Mouse (Mus musculus): ENCODE data around the gene Lrpap1. TPM values are rescaled to one million over a fixed set of nuclear protein-coding genes. Genes with fewer than 3 reads are reported as not detected.

Gene Lrpap1
- polyA plus RNA-seq, 1 experiment = 83.1 TPM

GRCm38 (mm10) chr5:35120024-35120423 lies 14.5 kb upstream of the Lrpap1 start:
- no peak for DNase-seq (ENCODE audit: low read depth)

DNA sequence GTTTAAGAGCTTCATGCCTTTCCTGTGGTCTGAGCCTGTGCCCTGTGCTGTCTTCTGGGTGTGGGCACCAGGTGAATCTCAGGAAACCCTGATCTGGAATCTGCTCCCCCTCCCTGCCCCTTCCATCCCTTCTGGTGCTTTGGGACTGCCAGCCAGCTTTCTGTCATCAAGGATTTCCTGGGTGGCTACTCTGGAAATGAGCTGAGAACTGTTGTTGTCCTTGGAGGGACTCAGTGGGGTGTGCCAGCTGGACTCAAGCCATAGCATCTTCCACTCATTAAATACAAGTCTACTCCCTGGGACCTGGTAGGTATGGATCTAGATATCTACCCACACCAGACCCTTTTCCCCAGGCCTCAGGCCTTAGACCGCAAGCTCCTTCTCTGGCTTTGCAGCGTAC lies 12.9 kb upstream of the Lrpap1 start:
- no peak for DNase-seq (ENCODE audit: low read depth)

GRCm38 (mm10) chr5:35117633-35118032 lies 12.1 kb upstream of the Lrpap1 start:
- DNase-seq (ENCODE audit: low read depth) = no peak

DNA sequence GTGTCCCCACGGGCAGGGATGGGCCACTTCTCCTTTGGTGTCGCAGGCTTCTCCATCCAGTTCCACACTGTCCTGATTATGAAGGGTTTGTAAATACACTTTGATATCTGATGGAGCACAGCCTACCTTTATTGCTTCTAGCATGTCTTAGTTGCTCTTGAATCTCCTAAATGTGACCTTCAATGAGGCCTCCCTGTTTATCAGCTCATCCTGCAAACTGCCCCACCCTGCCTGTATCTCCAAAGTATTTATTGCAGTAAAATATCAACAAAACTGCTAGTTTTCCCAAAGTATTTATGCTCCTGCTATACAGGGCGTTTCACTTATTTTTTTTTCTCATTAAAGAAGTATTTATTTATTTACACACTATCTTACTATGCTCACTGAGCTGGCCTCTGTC lies 10.4 kb upstream of the Lrpap1 start:
- DNase-seq (ENCODE audit: low read depth) = no peak

GRCm38 (mm10) chr5:35112444-35112843 lies 6.9 kb upstream of the Lrpap1 start:
- DNase-seq (ENCODE audit: low read depth) = no peak

DNA sequence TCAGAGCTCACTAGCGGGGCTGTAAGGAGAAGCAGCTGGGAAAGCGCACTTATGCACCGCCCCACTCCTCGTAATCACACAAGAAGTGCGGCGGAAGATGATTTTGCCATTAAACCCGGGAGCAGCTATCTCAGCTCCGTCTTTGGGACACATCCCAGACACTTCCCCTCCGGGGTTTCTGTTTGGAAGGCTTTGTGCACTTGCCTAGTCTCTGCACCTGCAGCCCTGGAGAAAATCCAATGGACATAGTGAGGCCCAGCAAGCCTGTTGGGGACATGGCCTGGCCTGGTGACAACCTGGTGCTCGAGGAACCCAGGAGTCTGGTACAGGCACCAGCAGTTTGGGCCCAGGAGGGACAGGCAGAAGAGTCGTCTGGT lies 344 bp upstream of the Lrpap1 start:
- DNase-seq (ENCODE audit: low read depth) = peak; percentile 20

- DNase-seq (ENCODE audit: low read depth) = no peak
Observed at GRCm38 (mm10) chr5:35104183-35104959, 1.2 kb downstream of the Lrpap1 start.

- DNase-seq (ENCODE audit: low read depth) = no peak
Observed at GRCm38 (mm10) chr5:35103528-35103927, 2.0 kb downstream of the Lrpap1 start.

DNA sequence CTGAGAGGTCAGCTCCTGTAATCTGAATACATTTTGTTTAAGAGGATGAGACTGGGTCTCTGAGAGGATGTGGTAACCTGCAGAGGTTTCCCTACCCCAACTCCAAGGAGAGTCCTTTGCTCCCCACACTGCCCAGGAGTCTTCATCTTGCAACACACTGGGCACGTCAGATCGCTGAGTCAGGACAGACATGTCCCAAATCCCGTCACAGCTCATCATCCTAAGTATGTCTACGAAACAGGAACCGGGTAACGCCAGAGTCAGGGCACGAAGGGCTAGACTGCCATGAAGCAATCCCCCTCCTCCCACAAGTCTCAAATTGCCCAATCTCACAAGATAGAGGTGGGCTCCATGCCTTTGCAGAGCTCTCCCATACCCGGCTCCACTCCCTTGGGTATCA lies 2.5 kb downstream of the Lrpap1 start:
- DNase-seq (ENCODE audit: low read depth) = no peak

GRCm38 (mm10) chr5:35091636-35092035 lies 13.9 kb downstream of the Lrpap1 start:
- DNase-seq (ENCODE audit: low read depth) = no peak

- no peak for DNase-seq (ENCODE audit: low read depth)
Observed at GRCm38 (mm10) chr5:35089614-35089963, 16.0 kb downstream of the Lrpap1 start.

DNA sequence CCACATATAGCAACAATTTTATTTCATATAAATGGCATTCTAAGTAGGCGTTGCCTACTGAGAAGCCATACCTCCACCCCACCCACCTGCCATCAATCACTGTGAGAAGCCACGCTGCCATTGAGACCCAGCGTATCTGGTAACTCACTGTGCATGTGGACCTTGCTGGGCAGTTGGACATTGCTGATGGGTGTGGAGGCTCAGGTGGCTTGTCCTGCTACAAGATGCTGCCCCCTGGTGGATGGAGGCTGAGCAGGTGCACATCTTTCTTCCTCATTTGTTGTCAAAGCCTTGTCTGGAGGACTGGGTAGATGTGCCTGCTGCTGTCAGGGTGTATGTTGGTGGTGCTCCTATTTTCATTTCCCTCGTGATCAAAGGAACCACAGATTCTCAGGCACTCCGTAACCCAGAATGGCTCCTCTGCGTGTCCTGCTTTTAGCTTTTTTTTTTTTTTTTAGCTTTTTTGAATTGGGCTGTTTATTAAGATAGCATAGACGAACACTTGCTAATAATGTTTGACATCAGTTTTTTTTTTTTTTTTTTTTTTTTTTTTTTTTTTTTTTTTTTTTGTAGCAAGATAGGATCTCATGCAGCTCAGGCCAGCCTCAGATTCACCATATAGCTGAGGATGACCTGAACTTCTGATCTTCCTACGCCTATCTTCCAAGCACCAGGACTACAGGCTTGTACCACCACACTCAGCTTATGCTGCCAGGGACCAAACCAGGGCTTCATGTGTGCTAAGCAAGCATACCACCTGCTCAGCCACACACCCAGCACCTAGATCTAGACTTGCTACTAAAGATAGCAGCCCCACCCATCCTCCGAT lies 16.6 kb downstream of the Lrpap1 start:
- DNase-seq (ENCODE audit: low read depth) = no peak

DNA sequence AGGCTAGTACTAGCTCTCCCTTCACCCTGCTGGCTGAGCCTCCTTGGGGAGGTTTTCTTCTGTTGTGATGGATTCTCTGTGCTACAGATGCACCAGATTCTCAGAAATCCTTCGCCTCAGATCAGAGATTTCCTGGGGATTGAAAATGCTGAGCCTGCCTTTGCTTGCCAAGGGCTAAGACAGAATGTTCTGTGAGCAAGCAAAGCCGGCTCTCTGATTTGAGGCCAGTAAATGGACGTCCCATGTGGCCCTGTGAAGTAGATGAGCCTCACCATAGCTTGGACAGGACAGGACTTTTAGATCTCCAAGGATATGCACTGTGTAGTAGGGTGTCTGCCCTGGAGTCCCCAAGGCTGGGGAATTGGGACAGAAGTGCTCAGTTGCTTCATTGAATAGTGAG lies 20.7 kb downstream of the Lrpap1 start:
- DNase-seq (ENCODE audit: low read depth) = no peak

DNA sequence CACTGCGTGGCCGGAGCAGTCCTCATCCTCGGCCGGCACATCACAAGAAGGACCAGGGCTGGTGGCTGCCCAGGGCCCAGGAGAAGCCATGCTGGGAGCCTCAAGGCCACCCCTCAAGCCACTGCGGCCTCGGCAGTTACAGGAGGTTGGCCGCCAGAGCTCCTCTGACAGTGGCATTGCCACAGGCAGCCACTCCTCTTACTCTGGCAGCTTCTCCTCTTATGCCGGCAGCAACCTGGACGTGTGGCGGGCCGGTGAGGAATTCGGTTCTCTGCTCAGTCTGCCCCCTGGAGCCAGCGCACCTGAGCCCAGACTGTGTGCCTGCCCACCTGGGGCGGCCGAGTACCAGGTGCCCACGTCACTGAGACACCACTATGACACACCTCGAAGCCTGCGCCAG lies 26.5 kb downstream of the Lrpap1 start:
- no peak for DNase-seq (ENCODE audit: low read depth)

- no peak for DNase-seq (ENCODE audit: low read depth)
Observed at GRCm38 (mm10) chr5:35076369-35076768, 29.2 kb downstream of the Lrpap1 start.

DNA sequence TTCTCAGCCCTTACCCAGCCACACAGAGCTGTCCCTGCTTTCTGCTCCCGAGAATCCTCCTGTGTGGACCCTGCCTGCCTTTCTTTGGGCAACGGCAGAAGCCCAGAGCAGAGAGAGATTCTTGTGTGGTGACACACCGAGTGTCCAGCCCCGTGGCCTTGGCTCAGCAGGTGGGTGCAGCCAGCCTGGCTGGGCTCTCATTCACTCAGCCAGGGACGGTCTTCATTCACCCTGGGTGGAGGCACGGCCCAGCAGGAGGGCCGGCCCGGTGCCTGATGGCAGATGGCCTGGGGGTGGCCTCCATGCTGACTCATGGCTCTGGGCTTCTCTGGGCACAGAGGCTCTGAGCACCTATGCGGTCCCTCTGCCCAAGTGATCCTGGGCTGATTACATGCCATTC lies 31.6 kb downstream of the Lrpap1 start:
- DNase-seq (ENCODE audit: low read depth) = no peak

DNA sequence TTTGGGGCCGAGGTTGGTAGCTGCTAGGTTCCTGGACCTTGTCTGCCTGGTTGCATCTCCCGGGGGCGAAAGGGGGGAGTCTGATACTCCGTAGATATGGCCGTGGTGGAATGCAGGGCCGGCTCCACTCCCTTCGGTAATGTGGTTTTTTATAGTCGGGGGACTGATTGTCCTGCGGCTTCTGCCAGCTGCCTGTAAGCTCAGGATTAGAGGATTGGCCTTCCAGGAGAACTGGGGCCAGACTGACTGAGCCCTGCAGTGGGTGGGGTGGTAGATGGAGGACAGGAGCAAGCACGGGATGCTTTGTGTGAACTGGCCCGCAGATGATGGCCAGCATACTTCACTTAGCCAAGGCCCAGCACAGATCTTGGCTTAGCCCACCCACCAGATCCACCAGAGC lies 32.3 kb downstream of the Lrpap1 start:
- no peak for DNase-seq (ENCODE audit: low read depth)

DNA sequence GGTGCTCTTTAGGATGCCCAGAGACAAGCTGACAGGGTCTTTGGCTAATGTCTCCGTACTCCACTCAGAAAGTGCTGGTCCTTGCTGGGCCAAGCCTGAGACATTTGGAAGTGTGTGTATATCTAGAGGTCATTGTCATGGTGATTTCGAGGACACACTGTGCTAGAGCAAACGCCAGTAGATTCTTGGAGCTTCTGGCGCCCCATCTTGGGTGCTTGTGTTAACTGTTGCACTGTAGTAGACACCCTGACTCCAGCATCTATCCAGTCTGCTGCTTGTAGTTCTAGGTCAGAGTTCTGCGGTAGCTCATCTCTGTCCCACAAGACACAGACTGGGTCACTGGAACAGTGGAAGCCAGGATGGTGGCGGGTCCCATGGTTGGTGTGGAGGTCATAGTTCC lies 33.7 kb downstream of the Lrpap1 start:
- DNase-seq (ENCODE audit: low read depth) = no peak

- no peak for DNase-seq (ENCODE audit: low read depth)
Observed at GRCm38 (mm10) chr5:35070953-35071352, 34.6 kb downstream of the Lrpap1 start.

DNA sequence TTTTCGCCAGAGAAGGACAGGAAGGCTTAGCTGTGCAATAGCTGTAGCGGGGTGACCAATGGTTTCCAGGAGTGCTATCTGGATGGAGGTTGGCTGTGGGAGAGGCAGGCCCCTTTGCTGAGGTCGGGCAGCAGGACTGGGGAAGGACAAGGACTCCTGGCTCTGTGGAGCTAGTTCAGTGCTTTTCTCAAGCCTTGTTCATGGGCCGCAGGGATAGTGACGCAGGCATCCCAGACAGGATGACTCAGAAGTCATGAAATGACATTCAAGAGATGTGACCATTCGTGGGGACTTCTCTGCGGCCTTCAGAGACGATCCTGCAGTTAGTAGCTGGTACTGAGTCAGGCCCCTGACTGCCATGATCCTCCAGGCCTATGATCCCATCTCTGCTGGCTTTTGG lies 35.3 kb downstream of the Lrpap1 start:
- DNase-seq (ENCODE audit: low read depth) = no peak

DNA sequence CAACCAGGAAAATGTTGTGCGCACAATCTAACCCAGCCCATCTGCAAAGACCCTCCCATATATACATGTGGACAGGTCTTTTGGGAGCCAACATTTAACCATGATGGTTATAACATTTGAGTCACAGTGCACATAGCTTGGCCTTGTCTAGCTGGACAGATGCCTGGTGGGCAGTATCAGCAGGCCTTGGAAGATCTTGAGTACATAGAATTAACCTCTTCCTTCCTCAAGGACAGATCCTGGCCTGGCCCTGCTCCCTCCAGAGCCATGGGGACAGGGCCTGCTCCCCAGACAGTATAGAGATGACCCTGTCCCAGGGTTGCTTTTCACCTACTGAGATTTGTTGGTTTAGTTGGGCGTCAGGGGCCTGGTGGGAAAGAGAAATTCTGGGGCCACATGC lies 35.7 kb downstream of the Lrpap1 start:
- DNase-seq (ENCODE audit: low read depth) = no peak

GRCm38 (mm10) chr5:35060098-35060497 lies 45.5 kb downstream of the Lrpap1 start:
- no peak for DNase-seq (ENCODE audit: low read depth)

DNA sequence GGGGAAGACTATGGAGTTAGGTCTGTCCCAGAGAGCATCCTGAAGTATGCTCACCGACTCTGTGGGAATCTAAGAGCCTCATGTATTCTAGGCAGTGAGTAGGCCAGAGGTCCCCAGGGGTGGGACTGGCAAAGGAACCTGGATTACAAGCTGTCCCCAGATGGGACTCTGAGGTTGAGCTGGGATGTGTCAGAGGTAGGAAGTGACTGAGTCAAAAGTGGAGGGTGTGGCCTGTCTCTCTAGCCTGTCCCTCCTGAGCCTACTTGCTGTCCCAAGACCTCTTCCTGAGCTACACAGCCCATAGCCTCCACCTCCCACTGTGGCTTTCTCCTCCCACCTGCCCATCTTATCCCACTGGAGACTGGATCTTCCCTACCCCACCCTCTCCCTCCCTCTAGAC lies 47.4 kb downstream of the Lrpap1 start:
- no peak for DNase-seq (ENCODE audit: low read depth)

All from gonadal fat pad, adult 2 months (tissue).